Mouse (Mus musculus) forebrain, embryonic 13.5 days (tissue): Measurements from ENCODE around the gene Atg4d. TPM values are rescaled to one million over a fixed set of nuclear protein-coding genes. Genes with fewer than 3 reads are reported as not detected.
"Not testable (repeated sequence)": the region's sequence is repeated elsewhere in the genome, so short reads cannot be mapped to it uniquely, and the experiment has no call there.

Experiments
- ATAC-seq: fragments of 200-750 bp; cut with Nextera tagmentation; 2 replicates; pipeline ENCODE4 v1.8.0; 2017
- H3K27ac ChIP-seq: fragments of 300-500 bp; sonication (generic); 2 replicates; pipeline ENCODE4 v1.5.1; 2015; ENCODE audit warnings: inconsistent platforms, mild to moderate bottlenecking, moderate library complexity
- H3K27me3 ChIP-seq: fragments of 300-500 bp; sonication (generic); 2 replicates; pipeline ENCODE4 v1.6.1; 2015; ENCODE audit warnings: mild to moderate bottlenecking, inconsistent platforms
- H3K36me3 ChIP-seq: fragments of 300-500 bp; sonication (generic); 2 replicates; pipeline ENCODE4 v1.6.1; 2015; ENCODE audit warnings: mild to moderate bottlenecking, inconsistent platforms; ENCODE audit not compliant: poor library complexity, severe bottlenecking
- H3K4me1 ChIP-seq: fragments of 300-500 bp; sonication (generic); 2 replicates; pipeline ENCODE4 v1.6.1; 2015; ENCODE audit warnings: inconsistent platforms
- H3K4me2 ChIP-seq: fragments of 300-500 bp; sonication (generic); 2 replicates; pipeline ENCODE4 v1.6.1; 2015; ENCODE audit warnings: inconsistent platforms, mild to moderate bottlenecking, moderate library complexity
- H3K4me3 ChIP-seq: fragments of 300-500 bp; sonication (generic); 2 replicates; pipeline ENCODE4 v1.5.1; 2015; ENCODE audit warnings: mild to moderate bottlenecking, inconsistent platforms
- H3K9ac ChIP-seq: fragments of 300-500 bp; sonication (generic); 2 replicates; pipeline ENCODE4 v1.6.1; 2015; ENCODE audit warnings: mild to moderate bottlenecking, inconsistent platforms
- H3K9me3 ChIP-seq: fragments of 300-500 bp; sonication (generic); replicated peaks from 2 replicates; pipeline ENCODE4 v1.6.1; 2016; ENCODE audit warnings: inconsistent platforms
- WGBS: fragments of 180-500 bp; shearing (Covaris S2); methylation state at CpG from one replicate; pipeline ENCODE4 v1.1.7; 2015; 5-methylcytosine and 5-hydroxymethylcytosine counted together
- polyA plus RNA-seq: library from polyadenylated mRNA; unstranded; fragments of >200 nt; fragmentation: Nextera tagmentation; extraction: Ambion mirVana; gene quantifications from 2 replicates; pipeline ENCODE4 v1.2.1, GENCODE M21; 2015

Atg4d gene
- polyA plus RNA-seq, 1 experiment from 2014 or later = 60.2 TPM

DNA sequence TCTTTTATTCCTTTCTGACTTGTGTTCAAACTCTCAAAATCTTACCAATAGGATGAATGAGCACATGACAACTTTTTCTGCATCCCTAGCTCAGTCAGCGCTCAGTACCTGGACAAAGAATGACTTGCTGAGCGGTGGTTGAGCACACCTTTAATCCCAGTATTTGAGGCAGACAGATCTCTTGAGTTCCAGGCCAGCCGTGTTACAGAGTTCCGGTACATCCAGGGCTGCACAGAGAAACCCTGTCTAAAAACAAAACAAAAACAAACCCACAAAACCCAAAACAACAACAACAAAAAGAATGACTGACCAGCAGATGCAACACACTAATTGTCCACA lies 55.2 kb downstream of the Atg4d start:
- Histone ChIP-seq H3K9ac (no peak overlapping the region), H3K27me3 (no peaks in the 10 kb centered on the region), H3K4me1 (peaks cover 20% of the 10 kb centered on the region), H3K4me2 (peak overlapping the region; percentile 96), H3K9me3 (no peaks in the 10 kb centered on the region), H3K4me3 (peak overlapping the region; percentile 81), H3K27ac (no peak overlapping the region), H3K36me3 (peaks cover 6% of the 10 kb centered on the region; the same call in 1 of the 2 replicates)
- 19% methylated on average over 4 of the region's 4 CpGs for WGBS
- ATAC-seq = peak; percentile 67

DNA sequence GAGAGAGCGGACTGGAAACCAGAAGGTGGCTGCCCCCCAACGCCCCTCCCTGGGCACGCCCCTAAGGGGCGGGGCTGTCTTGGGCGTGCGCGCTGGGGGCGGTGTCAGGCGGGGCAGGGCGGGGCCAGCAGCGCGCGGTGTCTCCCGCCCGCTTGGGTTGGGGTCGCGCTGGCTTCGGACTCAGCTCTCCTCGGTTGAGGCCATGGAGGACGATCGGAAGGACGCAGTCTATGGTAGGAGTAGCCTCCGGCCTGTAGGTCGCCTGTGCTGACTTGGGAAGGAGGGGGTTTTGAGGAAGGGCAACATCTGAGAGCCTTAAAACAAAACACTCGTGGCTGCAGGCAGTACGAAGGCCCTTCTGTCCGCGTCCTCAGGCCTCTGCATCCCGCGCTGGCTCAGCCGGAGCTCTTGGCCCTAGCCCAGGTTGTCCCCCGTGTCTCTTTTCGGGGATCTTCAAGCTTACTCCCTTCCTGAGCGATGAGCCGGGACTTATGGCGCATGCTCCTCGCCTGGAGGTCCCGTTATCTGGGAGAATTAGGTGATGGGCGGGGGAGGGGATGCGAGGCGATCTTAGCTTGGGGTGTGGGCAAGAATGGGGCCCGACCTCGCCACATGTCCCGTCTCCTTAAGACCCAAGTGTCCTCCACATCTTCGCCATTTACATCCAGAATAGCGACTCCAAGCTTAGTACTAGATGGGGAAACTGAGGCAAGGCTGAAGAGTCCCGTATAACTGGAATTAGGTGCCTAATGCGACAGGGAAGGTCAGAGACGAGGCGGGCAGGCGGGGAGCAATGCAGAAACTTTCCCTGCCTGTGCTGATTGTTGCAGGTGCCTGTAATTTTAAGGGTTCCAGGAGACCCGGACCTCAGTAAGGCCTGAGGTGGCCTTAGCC lies 55.8 kb downstream of the Atg4d start, which contains the start of gene Slc44a2:
TSS of gene Slc44a2 (plus strand) at position 80 of the 894 bp plus-strand sequence.
- ATAC-seq = peak; percentile 95
- WGBS = 1% methylated on average over 51 of the region's 52 CpGs
- H3K9me3 ChIP-seq = no peaks in the 10 kb centered on the region
- H3K4me3 ChIP-seq = peak within 1 kb of the TSS; percentile 81
- peak within 1 kb of the TSS; percentile 96 for H3K4me2 ChIP-seq
- H3K27me3 ChIP-seq = no peaks in the 10 kb centered on the region
- peaks cover 6% of the 10 kb centered on the region; the same call in 1 of the 2 replicates for H3K36me3 ChIP-seq
- peaks cover 20% of the 10 kb centered on the region for H3K4me1 ChIP-seq
- 0 out of 2 replicates have a peak within 1 kb of the TSS, but pooled peaks have one; percentile 32 for H3K27ac ChIP-seq
- peak within 1 kb of the TSS; percentile 83 for H3K9ac ChIP-seq

DNA sequence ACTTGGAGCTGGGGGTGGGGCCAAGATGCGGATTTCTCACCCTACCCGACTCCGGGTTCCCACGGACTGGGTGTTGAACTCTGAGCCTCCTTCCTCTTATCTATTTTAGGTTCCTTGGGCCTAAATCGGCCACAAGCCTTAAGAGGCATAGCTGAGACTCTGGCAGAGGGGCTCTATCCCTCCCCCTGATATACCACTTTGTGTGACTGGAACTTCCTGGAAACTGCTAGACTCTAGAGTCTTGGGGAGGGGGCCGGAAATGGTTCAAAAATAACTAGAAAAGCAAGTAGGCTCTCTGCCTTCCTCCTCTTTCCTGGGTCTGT lies 56.4 kb downstream of the Atg4d start:
- Histone ChIP-seq H3K4me2 (peak overlapping the region; percentile 96), H3K27ac (no peak overlapping the region), H3K9ac (peak overlapping the region; percentile 83), H3K4me1 (peaks cover 20% of the 10 kb centered on the region), H3K36me3 (peaks cover 8% of the 10 kb centered on the region; the same call in 1 of the 2 replicates), H3K27me3 (no peaks in the 10 kb centered on the region), H3K9me3 (no peaks in the 10 kb centered on the region), H3K4me3 (peak overlapping the region; percentile 81)
- ATAC-seq = no peak
- WGBS = 18% methylated on average over 6 of the region's 6 CpGs

DNA sequence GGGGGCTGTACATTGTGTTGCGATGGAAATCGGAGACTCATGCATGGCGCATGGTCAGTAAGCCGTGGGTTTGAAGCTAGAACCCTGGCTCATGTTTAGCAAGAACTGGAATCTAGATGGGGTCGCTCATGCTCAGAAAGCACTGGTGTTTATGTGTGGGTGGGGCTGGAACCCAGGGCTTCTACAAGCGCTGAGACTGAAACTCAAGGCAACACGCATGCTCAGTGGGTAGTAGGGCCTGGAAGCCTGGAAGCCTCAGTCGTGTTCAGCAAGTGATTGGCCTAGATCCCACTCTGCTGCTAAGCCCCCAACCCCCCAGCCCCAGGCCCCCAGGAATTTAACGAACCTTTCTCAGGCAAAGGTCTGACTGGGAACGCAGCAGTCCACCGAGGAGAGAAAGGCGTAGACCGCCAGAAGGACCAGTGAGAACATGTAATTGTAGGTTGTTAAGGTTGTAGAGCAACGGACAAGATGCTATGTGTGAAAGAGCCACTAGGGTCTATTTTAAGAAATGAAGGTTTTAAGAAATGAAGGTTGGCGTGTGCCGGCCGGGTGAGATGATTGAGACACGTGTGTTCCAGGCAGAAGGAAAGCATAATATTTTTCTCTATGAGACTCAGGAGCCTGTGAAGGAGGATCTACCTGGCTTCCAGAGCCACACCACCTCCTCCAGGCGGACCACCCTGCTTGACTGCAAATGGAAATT lies 57.3 kb downstream of the Atg4d start:
- no peaks in the 10 kb centered on the region for H3K27me3 ChIP-seq
- no peak for ATAC-seq
- no peak overlapping the region for H3K27ac ChIP-seq
- H3K4me2 ChIP-seq = peak overlapping the region; percentile 96
- H3K9ac ChIP-seq = no peak overlapping the region
- H3K9me3 ChIP-seq = no peaks in the 10 kb centered on the region
- whole genome bisulfite sequencing = 79% methylated on average over 19 of the region's 19 CpGs
- H3K36me3 ChIP-seq = peaks cover 9% of the 10 kb centered on the region; the same call in 1 of the 2 replicates
- peak overlapping the region; percentile 81; the same call in 1 of the 2 replicates for H3K4me3 ChIP-seq
- H3K4me1 ChIP-seq = peaks cover 20% of the 10 kb centered on the region

DNA sequence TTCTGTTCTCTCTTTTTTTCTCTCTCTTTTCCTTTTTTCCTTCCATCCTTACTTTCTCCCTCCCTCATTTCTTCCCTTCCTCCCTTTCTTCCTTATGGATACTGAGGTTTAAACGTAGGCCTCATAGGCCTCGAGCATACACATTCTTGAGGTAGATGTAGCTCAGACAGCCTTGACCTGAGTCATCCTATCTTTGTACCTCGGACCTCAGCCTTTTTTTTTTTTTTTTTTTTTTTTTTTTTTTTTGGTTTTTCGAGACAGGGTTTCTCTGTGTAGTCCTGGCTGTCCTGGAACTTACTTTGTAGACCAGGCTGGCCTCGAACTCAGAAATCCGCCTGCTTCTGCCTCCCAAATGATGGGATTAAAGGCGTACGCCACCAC lies 57.8 kb downstream of the Atg4d start:
- not testable (repeated sequence) for H3K27me3 ChIP-seq, H3K9ac ChIP-seq, H3K4me2 ChIP-seq, H3K27ac ChIP-seq, ATAC-seq, H3K9me3 ChIP-seq, H3K4me3 ChIP-seq, H3K36me3 ChIP-seq
- WGBS = 91% methylated on average over 8 of the region's 8 CpGs
- peaks cover 20% of the 10 kb centered on the region for H3K4me1 ChIP-seq

DNA sequence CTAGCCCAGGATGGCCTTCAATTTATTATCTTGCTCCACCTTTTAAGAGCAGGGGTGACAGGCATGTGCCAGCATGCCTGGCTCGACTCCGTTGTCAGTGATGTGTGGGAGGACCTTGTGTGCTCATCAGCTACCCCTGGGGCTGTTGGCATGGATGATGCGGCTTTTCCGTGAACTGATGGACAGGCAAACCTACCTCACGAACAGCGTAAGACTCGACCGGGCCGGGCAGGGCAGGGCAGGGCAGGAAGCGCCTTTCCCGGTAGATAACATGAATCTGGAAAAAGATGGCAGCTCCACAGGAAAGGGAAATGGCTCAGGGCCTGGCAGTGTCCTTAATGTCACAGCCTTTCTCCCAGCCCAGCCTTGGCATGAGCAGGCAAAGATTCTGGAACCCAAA lies 59.2 kb downstream of the Atg4d start:
- Histone ChIP-seq H3K4me2 (no peak overlapping the region), H3K36me3 (peaks cover 9% of the 10 kb centered on the region; the same call in 1 of the 2 replicates), H3K4me1 (peaks cover 20% of the 10 kb centered on the region), H3K27me3 (no peaks in the 10 kb centered on the region), H3K4me3 (no peak overlapping the region), H3K27ac (no peak overlapping the region), H3K9ac (no peak overlapping the region), H3K9me3 (no peaks in the 10 kb centered on the region)
- WGBS = 97% methylated on average over 11 of the region's 11 CpGs
- no peak for ATAC-seq

Other genes starting within 250 kb of the Atg4d start
- gene Icam1, start 249.3 kb upstream of the Atg4d start, polyA plus RNA-seq = 2.4 and 2.8 TPM in 2 replicates
- 0.17 and 0.37 TPM in 2 replicates for gene Icam4, start 235.9 kb upstream of the Atg4d start, polyA plus RNA-seq
- 0.19 and 0.45 TPM in 2 replicates for gene Icam5, start 233.2 kb upstream of the Atg4d start, polyA plus RNA-seq
- 0.81 and 2.2 TPM in 2 replicates for gene Zglp1, start 198.2 kb upstream of the Atg4d start, polyA plus RNA-seq
- gene Gm49373, start 192.2 kb upstream of the Atg4d start, polyA plus RNA-seq = 0.78 and 1.2 TPM in 2 replicates
- 46.0 and 51.9 TPM in 2 replicates for gene Fdx1l, start 191.7 kb upstream of the Atg4d start, polyA plus RNA-seq
- gene Gm38431, start 173.3 kb upstream of the Atg4d start, polyA plus RNA-seq = 1.5 and 2.1 TPM in 2 replicates
- gene Raver1, start 173.3 kb upstream of the Atg4d start, polyA plus RNA-seq = 41.0 and 47.5 TPM in 2 replicates
- gene Tyk2, start 134.1 kb upstream of the Atg4d start, polyA plus RNA-seq = 9.1 and 11.3 TPM in 2 replicates
- gene Cdc37, start 115.3 kb upstream of the Atg4d start, polyA plus RNA-seq = 229 and 232 TPM in 2 replicates
- 15.7 TPM in 2 replicates for gene Pde4a, start 99.6 kb upstream of the Atg4d start, polyA plus RNA-seq
- gene Keap1, start 25.9 kb upstream of the Atg4d start, polyA plus RNA-seq = 55.7 and 60.0 TPM in 2 replicates
- 0.37 and 0.55 TPM in 2 replicates for gene S1pr5, start 16.9 kb upstream of the Atg4d start, polyA plus RNA-seq
- 15.4 and 20.1 TPM in 2 replicates for gene Kri1, start 22.7 kb downstream of the Atg4d start, polyA plus RNA-seq
- gene Cdkn2d, start 26.1 kb downstream of the Atg4d start, polyA plus RNA-seq = 85.4 and 88.3 TPM in 2 replicates
- 0.39 and 0.52 TPM in 2 replicates for gene Ap1m2, start 47.0 kb downstream of the Atg4d start, polyA plus RNA-seq
- 63.6 and 68.3 TPM in 2 replicates for gene Slc44a2, start 55.4 kb downstream of the Atg4d start, polyA plus RNA-seq
- 310 and 349 TPM in 2 replicates for gene Ilf3, start 102.6 kb downstream of the Atg4d start, polyA plus RNA-seq
- 46.9 and 55.9 TPM in 2 replicates for gene Qtrt1, start 146.5 kb downstream of the Atg4d start, polyA plus RNA-seq
- gene Dnm2, start 159.6 kb downstream of the Atg4d start, polyA plus RNA-seq = 71.8 and 72.4 TPM in 2 replicates
- 59.2 and 69.3 TPM in 2 replicates for gene Tmed1, start 245.0 kb downstream of the Atg4d start, polyA plus RNA-seq